In the genomic region with DNA sequence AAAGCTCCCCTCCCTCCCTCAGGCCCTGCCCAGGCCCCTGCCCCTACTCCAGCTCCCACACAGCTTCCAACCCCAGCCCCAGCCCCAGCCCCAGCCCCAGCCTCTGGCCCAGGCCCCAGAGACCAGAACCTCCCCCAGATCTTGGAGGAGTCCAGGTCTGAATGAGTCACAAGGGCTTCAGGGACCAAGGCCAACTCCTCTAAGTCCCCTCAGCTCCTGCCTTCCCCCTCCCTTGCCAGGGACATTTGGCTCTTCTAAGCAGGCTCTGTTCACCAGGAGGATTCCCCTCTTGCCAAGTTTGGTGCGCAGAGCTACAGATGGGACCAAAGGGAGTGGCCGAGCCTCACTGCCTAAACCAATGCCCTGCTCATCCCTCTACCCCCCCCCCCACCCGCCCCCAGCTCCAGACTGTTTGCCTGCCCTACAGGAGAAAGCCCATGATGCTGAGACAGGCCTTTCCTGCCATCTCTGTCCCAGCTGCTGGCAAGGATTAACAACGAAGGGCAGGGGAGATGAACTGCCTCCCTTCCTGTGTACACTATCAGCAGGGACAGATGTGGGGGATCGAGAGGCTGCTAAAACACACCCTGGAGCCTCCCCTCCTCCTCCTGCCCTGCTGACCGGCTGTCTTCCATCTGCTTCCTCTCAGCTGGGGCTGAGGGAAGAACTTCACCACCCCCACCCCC, we compare ENCODE assay signal across 8 mouse cellular contexts. TPM values are rescaled to one million over a fixed set of nuclear protein-coding genes. Genes with fewer than 3 reads are reported as not detected.
DNase-seq lines count a peak whose midpoint lies in the region; ATAC-seq and TF ChIP-seq lines count a peak whose summit lies in the region.

No protein-coding gene starts in this region.

- H3K36me3 ChIP-seq in megakaryocyte, embryonic 14.5 days (replicated peaks; ENCODE audit: low read length), result peaks cover 81% of the 10 kb centered on the region
- H3K36me3 ChIP-seq in hindbrain, embryonic 14.5 days (replicated peaks; ENCODE audit: control insufficient read depth, insufficient read depth), result peaks cover 10% of the 10 kb centered on the region; the same call in 1 of the 2 replicates
- H3K36me3 ChIP-seq in limb, embryonic 15.5 days, result peaks cover 22% of the 10 kb centered on the region
- H3K36me3 ChIP-seq in midbrain, embryonic 14.5 days (ENCODE audit: control insufficient read depth, insufficient read depth, low read length), result peaks cover 15% of the 10 kb centered on the region

- WGBS in hindbrain, embryonic 14.5 days, result 11% methylated on average over 6 of the region's 6 CpGs
- WGBS in limb, embryonic 15.5 days, result 16% methylated on average over 5 of the region's 6 CpGs
- 14% methylated on average over 6 of the region's 6 CpGs for WGBS in midbrain, embryonic 14.5 days

- H3K27me3 ChIP-seq in megakaryocyte, embryonic 14.5 days (replicated peaks), result peaks cover 17% of the 10 kb centered on the region
- no peaks in the 10 kb centered on the region for H3K27me3 ChIP-seq in hindbrain, embryonic 14.5 days (ENCODE audit: control insufficient read depth, insufficient read depth, low read length)
- no peaks in the 10 kb centered on the region for H3K27me3 ChIP-seq in limb, embryonic 15.5 days
- no peaks in the 10 kb centered on the region for H3K27me3 ChIP-seq in midbrain, embryonic 14.5 days (ENCODE audit: control insufficient read depth, insufficient read depth, low read length)

- peak overlapping the region; percentile 71 for H3K27ac ChIP-seq in gastrocnemius, adult 2 months
- H3K27ac ChIP-seq in hindbrain, embryonic 14.5 days, result peak overlapping the region; percentile 70
- H3K27ac ChIP-seq in limb, embryonic 15.5 days, result peak overlapping the region; percentile 75
- peak overlapping the region; percentile 75 for H3K27ac ChIP-seq in midbrain, embryonic 14.5 days (replicated peaks; ENCODE audit: low read depth, low read length)

- no peak for ATAC-seq in megakaryocyte, adult 5-6 weeks (ENCODE audit: poor library complexity, severe bottlenecking)
- ATAC-seq in hindbrain, embryonic 14.5 days (ENCODE audit: low FRiP score), result peak; percentile 81
- peak; percentile 71 for ATAC-seq in limb, embryonic 15.5 days (ENCODE audit: insufficient number of reproducible peaks, low FRiP score, low TSS enrichment, low read depth)
- ATAC-seq in midbrain, embryonic 14.5 days (ENCODE audit: low FRiP score, low TSS enrichment), result 0 out of 2 replicates have a peak, but pooled peaks have one; percentile 31

- TF ChIP-seq CTCF in gastrocnemius, adult 2 months (IDR thresholded peaks at IDR 0.05), result no peak

- H3K4me3 ChIP-seq in megakaryocyte, embryonic 14.5 days (replicated peaks), result peak overlapping the region; percentile 83
- H3K4me3 ChIP-seq in gastrocnemius, adult 2 months, result no peak overlapping the region
- no peak overlapping the region for H3K4me3 ChIP-seq in hindbrain, embryonic 14.5 days (replicated peaks; ENCODE audit: low read length)
- no peak overlapping the region for H3K4me3 ChIP-seq in limb, embryonic 15.5 days
- no peak overlapping the region for H3K4me3 ChIP-seq in midbrain, embryonic 14.5 days (replicated peaks; ENCODE audit: low read depth, low read length)

- 0 out of 2 replicates have a peak, but pooled peaks cover 4% of the 10 kb centered on the region for H3K9me3 ChIP-seq in megakaryocyte, embryonic 14.5 days
- H3K9me3 ChIP-seq in hindbrain, embryonic 14.5 days (ENCODE audit: control insufficient read depth, low read length), result no peaks in the 10 kb centered on the region
- no peaks in the 10 kb centered on the region for H3K9me3 ChIP-seq in limb, embryonic 15.5 days
- no peaks in the 10 kb centered on the region for H3K9me3 ChIP-seq in midbrain, embryonic 14.5 days (ENCODE audit: control insufficient read depth, low read length)

- H3K4me2 ChIP-seq in hindbrain, embryonic 14.5 days (replicated peaks), result no peak overlapping the region
- no peak overlapping the region for H3K4me2 ChIP-seq in limb, embryonic 15.5 days
- H3K4me2 ChIP-seq in midbrain, embryonic 14.5 days (ENCODE audit: low read length), result no peak overlapping the region

- DNase-seq in cerebellum, postnatal 25 days, result peak; percentile 88 to 93
- DNase-seq in gastrocnemius, adult 2 months, result peak; percentile 84
- peak; percentile 51 for DNase-seq in hindbrain, embryonic 14.5 days (ENCODE audit: low spot score)
- peak; percentile 59 for DNase-seq in midbrain, embryonic 14.5 days
- DNase-seq in yolk sac, embryonic 10.5 days (ENCODE audit: low spot score), result peak; percentile 79

- H3K4me1 ChIP-seq in megakaryocyte, embryonic 14.5 days, result peaks cover 95% of the 10 kb centered on the region
- H3K4me1 ChIP-seq in hindbrain, embryonic 14.5 days (replicated peaks; ENCODE audit: control insufficient read depth, insufficient read depth, low read length), result peaks cover 18% of the 10 kb centered on the region
- peaks cover 27% of the 10 kb centered on the region for H3K4me1 ChIP-seq in limb, embryonic 15.5 days
- peaks cover 15% of the 10 kb centered on the region; the same call in 1 of the 2 replicates for H3K4me1 ChIP-seq in midbrain, embryonic 14.5 days (ENCODE audit: control insufficient read depth, insufficient read depth, low read length)

- intact Hi-C loops in gastrocnemius, adult 2 months (cut with DNase I), result no loop called here

- no peak overlapping the region; the same call in 1 of the 2 replicates for H3K9ac ChIP-seq in hindbrain, embryonic 14.5 days
- H3K9ac ChIP-seq in limb, embryonic 15.5 days, result no peak overlapping the region
- H3K9ac ChIP-seq in midbrain, embryonic 14.5 days (replicated peaks; ENCODE audit: low read length), result peak overlapping the region; percentile 23; the same call in 1 of the 2 replicates

RNA-seq across cellular contexts. Expression of a gene that starts 14.4 kb away (rescaled TPM):
- 0.13 TPM in 1 of 2 replicates, not detected in the other for polyA plus RNA-seq in megakaryocyte, embryonic 14.5 days (2012; ENCODE audit: insufficient read depth, low replicate concordance)
- 0.11 TPM in 1 of 2 replicates, not detected in the other for total RNA-seq in megakaryocyte, adult 5-6 weeks (2015)
- total RNA-seq in megakaryocyte, adult 5-6 weeks (2017), result 0.07 and 0.37 TPM in 2 replicates
- not detected for total RNA-seq in gastrocnemius, adult 2 months (2021)
- polyA plus RNA-seq in hindbrain, embryonic 14.5 days (2014; fragmentation: Nextera tagmentation; extraction: Ambion mirVana), result 0.23 and 0.25 TPM in 2 replicates
- 0.14 and 0.36 TPM in 2 replicates for polyA plus RNA-seq in limb, embryonic 15.5 days (2015; fragmentation: Nextera tagmentation; extraction: Ambion mirVana)
- 0.16 TPM in 1 of 2 replicates, not detected in the other for polyA plus RNA-seq in midbrain, embryonic 14.5 days (2014; fragmentation: Nextera tagmentation; extraction: Ambion mirVana)

RNA-seq across cellular contexts. Expression of a gene that starts 18.5 kb away (rescaled TPM):
- polyA plus RNA-seq in megakaryocyte, embryonic 14.5 days (2012; ENCODE audit: insufficient read depth, low replicate concordance), result 2.3 and 6.6 TPM in 2 replicates
- 0.96 and 1.6 TPM in 2 replicates for total RNA-seq in megakaryocyte, adult 5-6 weeks (2015)
- total RNA-seq in megakaryocyte, adult 5-6 weeks (2017), result 1.8 and 3.8 TPM in 2 replicates
- total RNA-seq in gastrocnemius, adult 2 months (2021), result 10 to 100 TPM; 20.7 to 35.3 TPM
- 7.7 and 9.5 TPM in 2 replicates for polyA plus RNA-seq in hindbrain, embryonic 14.5 days (2014; fragmentation: Nextera tagmentation; extraction: Ambion mirVana)
- polyA plus RNA-seq in limb, embryonic 15.5 days (2015; fragmentation: Nextera tagmentation; extraction: Ambion mirVana), result 21.7 and 22.1 TPM in 2 replicates
- polyA plus RNA-seq in midbrain, embryonic 14.5 days (2014; fragmentation: Nextera tagmentation; extraction: Ambion mirVana), result 8.2 and 8.4 TPM in 2 replicates

RNA-seq across cellular contexts. Expression of a gene that starts 19.3 kb away (rescaled TPM):
- polyA plus RNA-seq in megakaryocyte, embryonic 14.5 days (2012; ENCODE audit: insufficient read depth, low replicate concordance), result 0.72 and 0.89 TPM in 2 replicates
- not detected in 2 replicates for total RNA-seq in megakaryocyte, adult 5-6 weeks (2015)
- 0.07 TPM in 1 of 2 replicates, not detected in the other for total RNA-seq in megakaryocyte, adult 5-6 weeks (2017)
- 1 to 10 TPM; 1.2 to 1.6 TPM for total RNA-seq in gastrocnemius, adult 2 months (2021)
- polyA plus RNA-seq in hindbrain, embryonic 14.5 days (2014; fragmentation: Nextera tagmentation; extraction: Ambion mirVana), result 6.0 and 6.5 TPM in 2 replicates
- polyA plus RNA-seq in limb, embryonic 15.5 days (2015; fragmentation: Nextera tagmentation; extraction: Ambion mirVana), result 1.2 and 1.4 TPM in 2 replicates
- 2.3 and 2.8 TPM in 2 replicates for polyA plus RNA-seq in midbrain, embryonic 14.5 days (2014; fragmentation: Nextera tagmentation; extraction: Ambion mirVana)

RNA-seq across cellular contexts. Expression of a gene that starts 33.9 kb away (rescaled TPM):
- not detected in 2 replicates for polyA plus RNA-seq in megakaryocyte, embryonic 14.5 days (2012; ENCODE audit: insufficient read depth, low replicate concordance)
- total RNA-seq in megakaryocyte, adult 5-6 weeks (2015), result not detected in 2 replicates
- not detected in 2 replicates for total RNA-seq in megakaryocyte, adult 5-6 weeks (2017)
- total RNA-seq in gastrocnemius, adult 2 months (2021), result 1 to 10 TPM; 2.4 to 3.6 TPM
- polyA plus RNA-seq in hindbrain, embryonic 14.5 days (2014; fragmentation: Nextera tagmentation; extraction: Ambion mirVana), result 48.6 and 50.6 TPM in 2 replicates
- polyA plus RNA-seq in limb, embryonic 15.5 days (2015; fragmentation: Nextera tagmentation; extraction: Ambion mirVana), result 5.7 and 6.8 TPM in 2 replicates
- 42.2 and 56.0 TPM in 2 replicates for polyA plus RNA-seq in midbrain, embryonic 14.5 days (2014; fragmentation: Nextera tagmentation; extraction: Ambion mirVana)

RNA-seq across cellular contexts. Expression of a gene that starts 36.6 kb away (rescaled TPM):
- polyA plus RNA-seq in megakaryocyte, embryonic 14.5 days (2012; ENCODE audit: insufficient read depth, low replicate concordance), result 0.65 and 2.0 TPM in 2 replicates
- 20.0 and 20.8 TPM in 2 replicates for total RNA-seq in megakaryocyte, adult 5-6 weeks (2015)
- total RNA-seq in megakaryocyte, adult 5-6 weeks (2017), result 20.0 and 20.1 TPM in 2 replicates
- total RNA-seq in gastrocnemius, adult 2 months (2021), result 10 to 100 TPM; 25.9 to 26.3 TPM
- 26.9 and 37.2 TPM in 2 replicates for polyA plus RNA-seq in hindbrain, embryonic 14.5 days (2014; fragmentation: Nextera tagmentation; extraction: Ambion mirVana)
- 15.6 and 17.6 TPM in 2 replicates for polyA plus RNA-seq in limb, embryonic 15.5 days (2015; fragmentation: Nextera tagmentation; extraction: Ambion mirVana)
- polyA plus RNA-seq in midbrain, embryonic 14.5 days (2014; fragmentation: Nextera tagmentation; extraction: Ambion mirVana), result 25.1 and 25.6 TPM in 2 replicates
